In the genomic region with DNA sequence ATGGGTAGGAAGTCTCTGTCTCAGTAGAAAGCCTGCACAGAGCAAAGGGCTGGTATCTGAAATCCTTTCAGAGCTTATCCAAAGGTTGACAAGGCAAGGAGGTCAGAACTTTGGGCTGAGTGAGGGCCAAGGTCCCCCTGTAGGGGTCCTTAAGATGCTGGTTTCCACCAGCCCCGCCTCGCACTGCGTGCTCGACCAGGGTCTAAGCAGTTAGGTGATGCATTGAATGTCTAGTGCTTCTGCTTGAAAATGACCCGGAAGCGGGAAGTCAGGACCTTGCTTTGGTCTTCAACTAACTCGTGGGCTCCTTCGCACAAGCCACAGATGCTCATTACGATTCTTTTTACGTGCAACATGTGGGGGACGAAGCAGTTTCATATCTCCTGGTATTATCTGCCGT, we compare ENCODE assay signal across 9 mouse cellular contexts. TPM values are rescaled to one million over a fixed set of nuclear protein-coding genes. Genes with fewer than 3 reads are reported as not detected.
DNase-seq lines count a peak whose midpoint lies in the region; ATAC-seq lines count a peak whose summit lies in the region.
"Had no signal": no experiment of that assay in that cellular context is flagged by ENCODE, and none has a peak within 500 bp of the region (broad histone marks: within the 10 kb centered on the region; RNA-seq: fewer than 3 reads in every experiment).

No protein-coding gene starts in this region.

- H3K36me3 ChIP-seq in heart, embryonic 14.5 days (ENCODE audit: control insufficient read depth, insufficient read depth, low read length), result no peaks in the 10 kb centered on the region
- H3K36me3 ChIP-seq in embryonic facial prominence, embryonic 12.5 days, result no peaks in the 10 kb centered on the region
- H3K36me3 ChIP-seq in hindbrain, embryonic 16.5 days (ENCODE audit: control insufficient read depth, insufficient read depth, low read length), result no peaks in the 10 kb centered on the region
- H3K36me3 ChIP-seq in midbrain, embryonic 14.5 days (ENCODE audit: control insufficient read depth, insufficient read depth, low read length), result no peaks in the 10 kb centered on the region

- peak overlapping the region; percentile 36 to 58 for H3K4me3 ChIP-seq in heart, embryonic 14.5 days (ENCODE audit: control insufficient read depth in 1 of 2, insufficient read depth in 1 of 2, low read depth in 1 of 2, low read length in 2 of 2)
- H3K4me3 ChIP-seq in embryonic facial prominence, embryonic 12.5 days, result peak overlapping the region; percentile 54
- H3K4me3 ChIP-seq in hindbrain, embryonic 16.5 days (ENCODE audit: low read length), result peak overlapping the region; percentile 73
- peak overlapping the region; percentile 85 for H3K4me3 ChIP-seq in midbrain, embryonic 14.5 days (replicated peaks; ENCODE audit: low read depth, low read length)

- H3K4me2 ChIP-seq in heart, embryonic 14.5 days (ENCODE audit: low read length), result peak overlapping the region; percentile 96
- H3K4me2 ChIP-seq in embryonic facial prominence, embryonic 12.5 days (replicated peaks), result peak overlapping the region; percentile 98
- H3K4me2 ChIP-seq in hindbrain, embryonic 16.5 days (ENCODE audit: low read length), result peak overlapping the region; percentile 96
- peak overlapping the region; percentile 76 for H3K4me2 ChIP-seq in midbrain, embryonic 14.5 days (ENCODE audit: low read length)

- H3K4me1 ChIP-seq in heart, embryonic 14.5 days (ENCODE audit: control insufficient read depth in 2 of 2, insufficient read depth in 2 of 2, low read length in 2 of 2), result peaks cover 6 to 17% of the 10 kb centered on the region in 2 experiments; a peak in 3 of 4 replicates
- H3K4me1 ChIP-seq in embryonic facial prominence, embryonic 12.5 days, result peaks cover 24% of the 10 kb centered on the region
- H3K4me1 ChIP-seq in hindbrain, embryonic 16.5 days (ENCODE audit: control insufficient read depth, insufficient read depth, low read depth, low read length), result peaks cover 16% of the 10 kb centered on the region
- peaks cover 28% of the 10 kb centered on the region for H3K4me1 ChIP-seq in midbrain, embryonic 14.5 days (ENCODE audit: control insufficient read depth, insufficient read depth, low read length)

- no peak overlapping the region for H3K27ac ChIP-seq in heart, embryonic 14.5 days (replicated peaks in 1 of 2; ENCODE audit: control insufficient read depth in 1 of 2, insufficient read depth in 1 of 2, low read depth in 2 of 2, low read length in 2 of 2)
- no peak overlapping the region for H3K27ac ChIP-seq in embryonic facial prominence, embryonic 12.5 days
- H3K27ac ChIP-seq in hindbrain, embryonic 16.5 days (ENCODE audit: low read depth, low read length), result 0 out of 2 replicates have a peak overlapping the region, but pooled peaks have one; percentile 85
- H3K27ac ChIP-seq in midbrain, embryonic 14.5 days (replicated peaks; ENCODE audit: low read depth, low read length), result peak overlapping the region; percentile 93; the same call in 1 of the 2 replicates

- peaks cover 78% of the 10 kb centered on the region for H3K27me3 ChIP-seq in heart, embryonic 14.5 days (ENCODE audit: control insufficient read depth, insufficient read depth, low read length)
- H3K27me3 ChIP-seq in embryonic facial prominence, embryonic 12.5 days, result peaks cover 38% of the 10 kb centered on the region
- no peaks in the 10 kb centered on the region for H3K27me3 ChIP-seq in hindbrain, embryonic 16.5 days (replicated peaks; ENCODE audit: control insufficient read depth, insufficient read depth, low read length)
- peaks cover 6% of the 10 kb centered on the region; the same call in 1 of the 2 replicates for H3K27me3 ChIP-seq in midbrain, embryonic 14.5 days (ENCODE audit: control insufficient read depth, insufficient read depth, low read length)

- no peaks in the 10 kb centered on the region for H3K9me3 ChIP-seq in heart, embryonic 14.5 days (ENCODE audit: control insufficient read depth, low read length)
- no peaks in the 10 kb centered on the region for H3K9me3 ChIP-seq in embryonic facial prominence, embryonic 12.5 days
- H3K9me3 ChIP-seq in hindbrain, embryonic 16.5 days (ENCODE audit: control insufficient read depth, low read length), result no peaks in the 10 kb centered on the region
- H3K9me3 ChIP-seq in midbrain, embryonic 14.5 days (ENCODE audit: control insufficient read depth, low read length), result no peaks in the 10 kb centered on the region

- intact Hi-C loops in heart, postnatal 10 days (cut with DNase I), result loop anchor here (5.0 kb wide), 1 partner anchor 204 kb away; no protein-coding TSS in a partner anchor

- no peak for ATAC-seq in heart, embryonic 14.5 days (ENCODE audit: insufficient number of reproducible peaks, insufficient read depth, low FRiP score, low read depth)
- ATAC-seq in embryonic facial prominence, embryonic 12.5 days (ENCODE audit: insufficient number of reproducible peaks, insufficient read depth, low FRiP score, low TSS enrichment), result no peak
- ATAC-seq in hindbrain, embryonic 16.5 days, result no peak
- no peak for ATAC-seq in midbrain, embryonic 14.5 days (ENCODE audit: low FRiP score, low TSS enrichment)

- no peak overlapping the region for H3K9ac ChIP-seq in heart, embryonic 14.5 days (ENCODE audit: low read length)
- H3K9ac ChIP-seq in embryonic facial prominence, embryonic 12.5 days, result no peak overlapping the region
- peak overlapping the region; percentile 86 for H3K9ac ChIP-seq in hindbrain, embryonic 16.5 days (ENCODE audit: low read depth, low read length)
- H3K9ac ChIP-seq in midbrain, embryonic 14.5 days (replicated peaks; ENCODE audit: low read length), result peak overlapping the region; percentile 88; the same call in 1 of the 2 replicates

- 2% methylated on average over 12 of the region's 12 CpGs for WGBS in heart, embryonic 14.5 days
- WGBS in embryonic facial prominence, embryonic 12.5 days, result 1% methylated on average over 12 of the region's 12 CpGs
- WGBS in hindbrain, embryonic 16.5 days, result 5% methylated on average over 12 of the region's 12 CpGs
- WGBS in midbrain, embryonic 14.5 days, result 2% methylated on average over 12 of the region's 12 CpGs

- no peak for DNase-seq in heart, postnatal 10 days
- no peak for DNase-seq in midbrain, embryonic 14.5 days
- DNase-seq in right cerebral cortex, adult 2 months (ENCODE audit: low spot score in 2 of 2), result no peak
- DNase-seq in c-Kit-positive CD71-positive TER-119-positive erythroid progenitor cells, embryonic 14.5 days (ENCODE audit: low spot score), result no peak
- DNase-seq in urinary bladder, postnatal 10 days (ENCODE audit: low spot score), result no peak
- DNase-seq: thymus, postnatal 25 days had no signal

RNA-seq across cellular contexts. Expression of a gene that starts 2.3 kb away (rescaled TPM):
- 1.3 and 3.9 TPM in 2 replicates for polyA plus RNA-seq in heart, embryonic 14.5 days (2014; fragmentation: Nextera tagmentation; extraction: Ambion mirVana)
- total RNA-seq in heart, postnatal 10 days (2021), result 1 to 10 TPM; 1.9 to 2.0 TPM
- 5.2 and 6.4 TPM in 2 replicates for polyA plus RNA-seq in embryonic facial prominence, embryonic 12.5 days (2016; fragmentation: Nextera tagmentation; extraction: Ambion mirVana)
- 21.4 and 21.6 TPM in 2 replicates for polyA plus RNA-seq in hindbrain, embryonic 16.5 days (2015; fragmentation: Nextera tagmentation; extraction: Ambion mirVana)
- polyA plus RNA-seq in midbrain, embryonic 14.5 days (2014; fragmentation: Nextera tagmentation; extraction: Ambion mirVana), result 34.0 and 39.8 TPM in 2 replicates

Comparison
In these comparisons a context has a peak if more than half of its experiments do, and no peak if none do; other contexts are left out.
1. H3K27ac ChIP-seq: peak in hindbrain, embryonic 16.5 days (single experiment) and midbrain, embryonic 14.5 days (single experiment); none in heart, embryonic 14.5 days (0 of 2) and embryonic facial prominence, embryonic 12.5 days (single experiment).
2. H3K9ac ChIP-seq: peak in hindbrain, embryonic 16.5 days (single experiment) and midbrain, embryonic 14.5 days (single experiment); none in heart, embryonic 14.5 days (single experiment) and embryonic facial prominence, embryonic 12.5 days (single experiment).
3. Peak in every context shown above with its lines, with median percentiles within 50 percentile points of each other: H3K4me2 ChIP-seq and H3K4me3 ChIP-seq.